Mouse (Mus musculus): Measurements from ENCODE around the gene Gtf3c1.

Gtf3c1 gene

GRCm38 (mm10) chr7:125620077-125620476, 87.5 kb downstream of the Gtf3c1 start:
- no peak for DNase-seq (ENCODE audit: low read depth, low spot score)

- no peak for DNase-seq (ENCODE audit: low read depth, low spot score)
These were observed 89.6 kb downstream of the Gtf3c1 start for GRCm38 (mm10) chr7:125618016-125618415.

- DNase-seq (ENCODE audit: low read depth, low spot score), result no peak
These were observed 92.1 kb downstream of the Gtf3c1 start for GRCm38 (mm10) chr7:125615453-125615852.

GRCm38 (mm10) chr7:125613579-125613978, 94.0 kb downstream of the Gtf3c1 start:
- no peak for DNase-seq (ENCODE audit: low read depth, low spot score)

GRCm38 (mm10) chr7:125608183-125608688, 99.3 kb downstream of the Gtf3c1 start:
- no peak for DNase-seq (ENCODE audit: low read depth, low spot score)

- DNase-seq (ENCODE audit: low read depth, low spot score), result no peak
These were observed 100.0 kb downstream of the Gtf3c1 start for GRCm38 (mm10) chr7:125607384-125608182.

- DNase-seq (ENCODE audit: low read depth, low spot score), result no peak
These were observed 101.1 kb downstream of the Gtf3c1 start for GRCm38 (mm10) chr7:125606265-125607164.

GRCm38 (mm10) chr7:125605725-125606139, 101.8 kb downstream of the Gtf3c1 start:
- DNase-seq (ENCODE audit: low read depth, low spot score), result no peak

GRCm38 (mm10) chr7:125604362-125605319, 102.9 kb downstream of the Gtf3c1 start:
- no peak for DNase-seq (ENCODE audit: low read depth, low spot score)

- DNase-seq (ENCODE audit: low read depth, low spot score), result no peak
These were observed 104.4 kb downstream of the Gtf3c1 start, which contains the start of gene Il21r for GRCm38 (mm10) chr7:125603185-125603631. Il21r (plus strand) TSS chr7:125603429.

- DNase-seq (ENCODE audit: low read depth, low spot score), result no peak
These were observed 105.6 kb downstream of the Gtf3c1 start for GRCm38 (mm10) chr7:125601821-125602448.

GRCm38 (mm10) chr7:125601280-125601670, 106.3 kb downstream of the Gtf3c1 start:
- no peak for DNase-seq (ENCODE audit: low read depth, low spot score)

GRCm38 (mm10) chr7:125600612-125601279, 106.8 kb downstream of the Gtf3c1 start:
- DNase-seq (ENCODE audit: low read depth, low spot score), result no peak

GRCm38 (mm10) chr7:125600136-125600535, 107.4 kb downstream of the Gtf3c1 start:
- DNase-seq (ENCODE audit: low read depth, low spot score), result no peak

GRCm38 (mm10) chr7:125599373-125599973, 108.1 kb downstream of the Gtf3c1 start:
- DNase-seq (ENCODE audit: low read depth, low spot score), result no peak

GRCm38 (mm10) chr7:125597516-125598347, 109.8 kb downstream of the Gtf3c1 start:
- DNase-seq (ENCODE audit: low read depth, low spot score), result no peak

GRCm38 (mm10) chr7:125597083-125597482, 110.5 kb downstream of the Gtf3c1 start:
- DNase-seq (ENCODE audit: low read depth, low spot score), result no peak

- no peak for DNase-seq (ENCODE audit: low read depth, low spot score)
These were observed 111.2 kb downstream of the Gtf3c1 start for GRCm38 (mm10) chr7:125596406-125596805.

GRCm38 (mm10) chr7:125593831-125594230, 113.7 kb downstream of the Gtf3c1 start:
- no peak for DNase-seq (ENCODE audit: low read depth, low spot score)

All from WW6 (cell line).